Mouse (Mus musculus) midbrain, embryonic 10.5 days (tissue): Measurements from ENCODE around the gene Plcb2. TPM values are rescaled to one million over a fixed set of nuclear protein-coding genes. Genes with fewer than 3 reads are reported as not detected.

ENCODE experiments used
- DNase-seq: peaks from one replicate; pipeline ENCODE4 v3.0.0-alpha.2; 2017; ENCODE audit warnings: low spot score
- H3K27ac ChIP-seq: fragments of 300-500 bp; sonication (generic); replicated peaks from 2 replicates; pipeline ENCODE4 v1.5.1; 2016; ENCODE audit warnings: mild to moderate bottlenecking
- H3K27me3 ChIP-seq: fragments of 300-500 bp; sonication (generic); 2 replicates; pipeline ENCODE4 v1.6.1; 2016; ENCODE audit warnings: low read depth, mild to moderate bottlenecking; ENCODE audit not compliant: poor library complexity, severe bottlenecking
- H3K36me3 ChIP-seq: fragments of 300-500 bp; sonication (generic); 2 replicates; pipeline ENCODE4 v1.6.1; 2016; ENCODE audit warnings: mild to moderate bottlenecking, moderate library complexity
- H3K4me1 ChIP-seq: fragments of 300-500 bp; sonication (generic); 2 replicates; pipeline ENCODE4 v1.6.1; 2016
- H3K4me3 ChIP-seq: fragments of 300-500 bp; sonication (generic); 2 replicates; pipeline ENCODE4 v1.5.1; 2016; ENCODE audit warnings: mild to moderate bottlenecking, moderate library complexity
- H3K9me3 ChIP-seq: fragments of 300-500 bp; sonication (generic); replicated peaks from 2 replicates; pipeline ENCODE4 v1.6.1; 2016; ENCODE audit warnings: mild to moderate bottlenecking
- WGBS: fragments of 180-500 bp; shearing (Covaris S2); methylation state at CpG from one replicate; pipeline ENCODE4 v1.1.7; 2016; 5-methylcytosine and 5-hydroxymethylcytosine counted together
- polyA plus RNA-seq: library from polyadenylated mRNA; unstranded; fragments of >200 nt; fragmentation: Nextera tagmentation; extraction: Ambion mirVana; gene quantifications from 2 replicates; pipeline ENCODE4 v1.2.1, GENCODE M21; 2016

Gene Plcb2
- 0.09 and 0.34 TPM in 2 replicates for polyA plus RNA-seq

DNA sequence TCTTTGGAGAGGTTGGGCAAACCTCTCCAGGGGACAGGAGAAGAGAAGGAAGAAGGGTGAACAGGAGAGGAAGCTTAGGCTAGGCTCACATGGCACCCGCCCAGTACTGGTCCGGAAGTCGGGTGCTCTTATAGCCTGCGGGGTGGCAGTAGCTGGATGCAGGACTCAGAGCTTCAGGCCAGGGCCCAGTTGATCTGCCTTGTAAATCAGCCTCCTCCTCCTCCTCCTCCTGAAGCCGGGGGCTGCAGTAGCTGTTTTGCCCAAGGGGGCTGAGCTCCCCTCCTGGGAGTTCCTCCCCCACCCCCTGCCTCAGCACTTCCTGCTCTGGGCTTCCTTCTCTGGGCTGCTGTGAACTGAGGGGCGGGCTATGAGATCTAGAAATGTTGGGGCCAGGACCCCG is at the start of gene Plcb2:
Plcb2 (minus strand) TSS at position 102 of the 400 bp plus-strand sequence.
- 17% methylated on average over 6 of the region's 7 CpGs for WGBS
- no peak within 1 kb of the TSS for H3K27ac ChIP-seq
- peaks cover 12% of the 10 kb centered on the region for H3K4me1 ChIP-seq
- H3K27me3 ChIP-seq: peaks cover 66% of the 10 kb centered on the region
- DNase-seq: no peak
- H3K36me3 ChIP-seq: no peaks in the 10 kb centered on the region
- no peaks in the 10 kb centered on the region for H3K9me3 ChIP-seq
- H3K4me3 ChIP-seq: no peak within 1 kb of the TSS

DNA sequence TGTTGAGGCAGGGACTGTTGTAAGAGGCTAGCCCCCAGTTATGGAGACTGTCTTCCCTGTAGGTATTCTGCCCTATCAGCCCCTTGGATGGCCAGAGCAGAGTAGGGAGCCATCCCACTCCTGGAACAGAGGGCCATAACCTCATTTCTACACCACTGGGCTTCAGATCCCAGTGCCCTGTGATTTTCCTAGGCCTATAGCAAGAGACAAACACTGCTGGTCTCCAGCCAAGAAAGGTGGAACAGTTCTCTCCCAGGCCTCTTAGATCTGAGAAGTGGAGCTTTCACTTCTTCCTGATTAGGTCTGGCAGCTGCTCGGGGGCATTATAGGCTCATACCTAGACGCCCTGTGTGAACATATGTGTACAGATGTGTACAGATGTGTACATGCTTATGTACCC is 48.1 kb upstream of the Plcb2 start:
- 78% methylated on average over 2 of the region's 2 CpGs for WGBS
- peaks cover 22% of the 10 kb centered on the region for H3K27me3 ChIP-seq
- H3K9me3 ChIP-seq: no peaks in the 10 kb centered on the region
- H3K36me3 ChIP-seq: no peaks in the 10 kb centered on the region
- H3K4me1 ChIP-seq: peaks cover 18% of the 10 kb centered on the region
- H3K4me3 ChIP-seq: no peak overlapping the region
- H3K27ac ChIP-seq: no peak overlapping the region
- DNase-seq: no peak

GRCm38 (mm10) chr2:118775846-118776245 is 47.6 kb upstream of the Plcb2 start:
- H3K27me3 ChIP-seq: peaks cover 19% of the 10 kb centered on the region
- no peak for DNase-seq
- H3K4me3 ChIP-seq: no peak overlapping the region
- H3K36me3 ChIP-seq: no peaks in the 10 kb centered on the region
- peaks cover 18% of the 10 kb centered on the region for H3K4me1 ChIP-seq
- H3K27ac ChIP-seq: no peak overlapping the region
- WGBS: 67% methylated on average over 3 of the region's 4 CpGs
- H3K9me3 ChIP-seq: no peaks in the 10 kb centered on the region

DNA sequence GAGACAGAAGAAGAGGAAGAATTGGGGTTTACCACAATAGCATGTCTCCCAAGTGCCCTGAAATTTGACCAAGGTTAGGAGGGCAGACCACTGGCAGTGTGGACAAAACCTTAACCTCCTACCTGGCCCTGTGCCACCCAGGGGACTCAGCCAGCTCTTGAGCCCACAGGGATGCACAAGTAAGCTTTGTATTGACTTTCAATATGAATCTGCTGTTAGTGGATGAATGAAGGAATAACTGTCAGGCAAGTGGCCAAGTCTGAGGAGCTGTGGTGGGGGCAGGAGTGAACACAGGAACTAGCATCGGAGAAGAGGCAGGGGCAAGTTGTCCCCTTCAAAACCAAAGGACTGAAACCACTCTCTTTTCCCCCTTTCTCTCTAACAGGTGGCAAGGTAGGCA is 47.2 kb upstream of the Plcb2 start:
- no peak overlapping the region for H3K4me3 ChIP-seq
- WGBS: 89% methylated on average over 1 of the region's 1 CpGs
- H3K9me3 ChIP-seq: no peaks in the 10 kb centered on the region
- H3K36me3 ChIP-seq: no peaks in the 10 kb centered on the region
- H3K27ac ChIP-seq: no peak overlapping the region
- DNase-seq: no peak
- peaks cover 16% of the 10 kb centered on the region for H3K4me1 ChIP-seq
- peaks cover 14% of the 10 kb centered on the region for H3K27me3 ChIP-seq

DNA sequence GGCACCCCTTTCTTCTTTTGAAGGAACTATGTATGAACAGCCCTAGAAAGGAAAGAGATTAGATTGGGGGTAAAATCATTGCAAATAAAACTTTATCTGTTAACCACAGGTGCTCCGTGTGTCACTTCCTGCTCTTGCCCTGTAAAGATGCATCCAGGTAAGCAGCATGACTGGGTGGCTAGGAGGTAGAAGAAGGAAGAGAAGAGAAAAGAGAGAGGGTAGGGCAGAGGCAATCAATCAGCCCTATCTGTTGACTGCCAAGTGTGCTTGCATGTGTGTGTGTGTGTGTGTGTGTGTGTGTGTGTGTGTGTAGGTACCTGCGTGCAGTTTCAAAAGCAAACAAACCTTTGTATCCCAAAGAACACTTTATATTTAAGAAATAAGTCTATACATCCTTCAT is 46.3 kb upstream of the Plcb2 start:
- WGBS: 81% methylated on average over 2 of the region's 2 CpGs
- peaks cover 7% of the 10 kb centered on the region for H3K27me3 ChIP-seq
- DNase-seq: no peak

DNA sequence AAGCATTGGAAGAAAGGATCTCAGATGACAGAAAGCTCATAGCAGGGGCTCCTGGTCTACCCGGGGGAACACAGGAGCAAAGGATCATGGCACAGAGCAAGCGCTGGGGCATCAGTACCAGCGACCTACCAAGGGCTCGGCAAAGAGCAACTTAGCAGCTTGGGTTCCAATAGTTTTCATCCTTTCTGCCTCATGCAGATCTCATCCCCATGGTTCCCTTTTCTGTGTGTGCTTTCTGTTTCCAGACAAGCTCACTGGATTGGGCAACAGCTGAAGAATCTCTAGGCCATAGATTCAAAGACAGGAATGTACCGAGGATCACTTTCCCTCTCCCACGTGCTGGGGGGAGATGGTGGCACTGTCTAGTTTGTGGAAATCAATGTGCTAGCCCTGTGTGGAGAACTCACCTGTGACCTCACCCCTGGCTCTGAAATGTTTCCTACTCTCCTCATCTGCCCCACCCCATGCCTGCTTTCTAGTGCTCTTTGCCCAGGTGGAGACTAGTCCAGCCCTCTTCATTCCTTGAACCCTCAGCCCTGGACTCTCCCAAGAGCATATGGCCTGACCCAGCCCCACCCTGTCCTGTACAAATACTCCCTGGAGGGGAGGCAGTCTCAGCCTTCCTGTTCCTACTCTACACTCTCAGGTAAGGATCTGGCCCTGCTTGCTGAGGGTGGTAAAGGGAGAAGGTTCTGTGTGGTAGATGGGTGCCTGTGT is 44.1 kb upstream of the Plcb2 start, which contains the start of gene Phgr1:
Phgr1 (plus strand) TSS at position 612 of the 717 bp plus-strand sequence.
- no peak for DNase-seq
- no peaks in the 10 kb centered on the region; the same call in 1 of the 2 replicates for H3K27me3 ChIP-seq
- no peaks in the 10 kb centered on the region for H3K4me1 ChIP-seq
- H3K9me3 ChIP-seq: no peaks in the 10 kb centered on the region
- no peak within 1 kb of the TSS for H3K27ac ChIP-seq
- no peaks in the 10 kb centered on the region for H3K36me3 ChIP-seq
- H3K4me3 ChIP-seq: no peak within 1 kb of the TSS
- WGBS: 85% methylated on average over 6 of the region's 6 CpGs

More for the DNA sequence above, 46.3 kb upstream of the Plcb2 start:
- Histone ChIP-seq H3K4me1 (peaks cover 8% of the 10 kb centered on the region), H3K27ac (no peak overlapping the region), H3K9me3 (no peaks in the 10 kb centered on the region), H3K36me3 (no peaks in the 10 kb centered on the region), H3K4me3 (no peak overlapping the region)

GRCm38 (mm10) chr2:118766041-118767033 is 38.1 kb upstream of the Plcb2 start:
- DNase-seq: no peak
- WGBS: 79% methylated on average over 10 of the region's 10 CpGs
- no peak overlapping the region for H3K4me3 ChIP-seq
- peaks cover 30% of the 10 kb centered on the region for H3K4me1 ChIP-seq
- H3K27me3 ChIP-seq: peaks cover 39% of the 10 kb centered on the region
- H3K27ac ChIP-seq: no peak overlapping the region
- H3K9me3 ChIP-seq: no peaks in the 10 kb centered on the region
- H3K36me3 ChIP-seq: no peaks in the 10 kb centered on the region

DNA sequence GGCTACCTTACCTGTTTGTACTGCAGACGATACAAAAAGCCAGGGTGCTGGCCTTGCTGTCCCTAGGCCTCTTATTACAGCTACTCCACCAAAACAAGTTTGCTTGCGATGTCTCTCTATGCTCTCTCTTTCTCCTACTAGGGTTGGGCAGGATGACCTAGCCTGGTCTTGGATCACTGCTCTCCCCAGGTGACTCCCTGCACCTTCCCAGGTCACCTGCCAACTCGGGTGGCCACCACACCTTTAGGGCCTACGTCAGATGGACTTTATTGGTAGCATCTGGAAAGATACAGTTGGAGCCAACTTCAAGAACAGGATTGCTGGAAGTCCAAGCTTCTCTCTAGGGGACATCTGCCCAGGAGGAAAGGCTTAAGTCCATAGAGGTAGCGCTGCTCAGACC is 36.6 kb upstream of the Plcb2 start:
- Histone ChIP-seq H3K4me1 (peaks cover 33% of the 10 kb centered on the region), H3K36me3 (no peaks in the 10 kb centered on the region), H3K27ac (no peak overlapping the region), H3K4me3 (no peak overlapping the region), H3K9me3 (no peaks in the 10 kb centered on the region), H3K27me3 (peaks cover 54% of the 10 kb centered on the region)
- no peak for DNase-seq
- 84% methylated on average over 5 of the region's 5 CpGs for WGBS

DNA sequence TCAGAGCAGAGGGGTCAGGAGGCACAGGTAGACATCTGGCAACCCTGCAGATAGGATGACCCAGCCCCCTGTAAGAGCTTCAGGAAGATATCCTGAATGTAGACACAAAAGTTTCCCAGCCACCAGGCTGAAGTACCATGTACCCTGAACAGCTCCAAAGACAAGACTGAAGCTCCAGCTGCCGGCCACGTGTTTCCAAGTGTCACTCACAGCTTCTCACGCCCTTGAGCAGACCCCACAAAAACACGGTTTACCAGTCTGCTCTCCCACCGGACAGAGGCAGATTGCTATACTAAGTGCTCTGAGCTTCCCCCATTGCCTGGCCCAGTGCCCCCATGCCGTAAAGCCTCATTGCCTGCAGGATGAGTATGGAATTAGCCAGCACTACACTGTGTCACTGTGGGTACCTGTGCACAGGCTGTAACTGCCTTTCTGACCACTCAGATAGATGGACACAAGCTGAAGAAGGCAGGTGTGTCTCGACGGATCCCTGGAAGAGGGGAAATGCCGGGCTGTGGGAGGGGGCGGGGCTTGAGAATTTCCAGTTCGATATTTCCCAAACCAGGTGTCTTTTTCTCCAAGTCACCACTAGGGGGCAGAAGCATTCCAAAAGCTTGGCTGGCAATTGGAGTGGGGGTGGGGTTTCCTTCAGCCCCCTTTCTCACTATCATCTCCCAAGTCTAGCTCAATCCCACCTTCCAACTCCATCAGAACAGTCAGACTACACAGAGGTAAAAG is 36.0 kb upstream of the Plcb2 start:
- 25% methylated on average over 11 of the region's 11 CpGs for WGBS
- Histone ChIP-seq H3K4me1 (peaks cover 37% of the 10 kb centered on the region), H3K27ac (no peak overlapping the region), H3K9me3 (no peaks in the 10 kb centered on the region), H3K36me3 (no peaks in the 10 kb centered on the region), H3K27me3 (peaks cover 58% of the 10 kb centered on the region), H3K4me3 (0 out of 2 replicates have a peak overlapping the region, but pooled peaks have one; percentile 11)
- no peak for DNase-seq

- Histone ChIP-seq H3K27me3 (peaks cover 66% of the 10 kb centered on the region), H3K9me3 (no peaks in the 10 kb centered on the region), H3K4me1 (peaks cover 37% of the 10 kb centered on the region), H3K36me3 (no peaks in the 10 kb centered on the region), H3K4me3 (no peak overlapping the region), H3K27ac (peak overlapping the region; percentile 83; the same call in 1 of the 2 replicates)
- WGBS: 68% methylated on average over 7 of the region's 7 CpGs
- no peak for DNase-seq
Measured at GRCm38 (mm10) chr2:118763469-118763868, 35.2 kb upstream of the Plcb2 start.

- no peak for DNase-seq
- no peaks in the 10 kb centered on the region for H3K9me3 ChIP-seq
- 14% methylated on average over 10 of the region's 10 CpGs for WGBS
- peak overlapping the region; percentile 83 for H3K27ac ChIP-seq
- H3K4me1 ChIP-seq: peaks cover 37% of the 10 kb centered on the region
- H3K4me3 ChIP-seq: peak overlapping the region; percentile 44
- H3K27me3 ChIP-seq: peaks cover 73% of the 10 kb centered on the region
- no peaks in the 10 kb centered on the region for H3K36me3 ChIP-seq
Measured at GRCm38 (mm10) chr2:118762784-118763148, 34.5 kb upstream of the Plcb2 start.
